Mouse (Mus musculus) liver, postnatal 0 days (tissue): ENCODE data around the gene Gm20708.

Experiments used
- CTCF ChIP-seq: sonication (generic); IDR thresholded peaks from 2 replicates; pipeline ENCODE4 v1.5.1; 2016; ENCODE audit warnings: antibody characterized with exemption, low read depth
- EP300 ChIP-seq: IDR thresholded peaks from 2 replicates; pipeline ENCODE4 v1.6.1; 2016; ENCODE audit warnings: antibody characterized with exemption, low read depth, mild to moderate bottlenecking

DNA sequence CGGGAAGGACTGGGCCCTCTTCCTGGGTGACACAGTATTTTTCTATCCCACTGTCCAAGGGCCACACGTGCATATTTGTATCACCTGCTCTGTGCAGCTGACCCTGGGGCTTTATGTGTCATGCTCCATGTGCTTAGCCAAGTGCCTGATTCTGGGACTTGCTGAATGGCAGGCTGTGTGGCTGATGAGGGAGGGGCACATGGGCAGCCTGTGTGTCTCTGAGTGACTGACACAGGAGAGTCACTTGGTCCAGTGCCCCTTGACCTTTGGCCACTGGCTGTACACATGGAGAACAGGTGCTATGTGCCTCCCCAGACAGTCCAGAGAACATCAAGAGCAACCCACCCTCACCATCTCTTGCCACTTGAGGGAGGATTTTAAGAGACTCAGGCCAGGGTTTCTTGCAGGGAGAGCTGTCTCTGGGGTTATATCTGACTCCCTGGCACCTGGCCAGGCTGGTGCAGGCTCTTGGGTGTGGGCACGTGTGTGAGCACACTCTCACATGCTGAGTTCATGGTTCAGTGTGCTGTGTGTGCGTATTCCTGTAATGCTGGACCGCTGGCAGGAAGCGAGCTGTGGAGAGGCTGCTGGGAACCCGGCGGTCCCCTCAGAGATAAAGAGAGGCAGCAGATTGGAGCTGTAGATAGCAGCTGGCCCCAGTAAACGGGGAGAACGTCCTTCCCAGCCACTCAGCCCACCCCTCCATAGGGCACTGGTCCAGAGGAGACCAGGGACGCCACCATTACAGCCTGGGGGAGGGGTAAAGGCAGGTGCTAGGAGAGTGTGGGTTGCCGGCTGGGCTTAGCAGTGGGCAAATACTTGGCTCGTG lies 68.7 kb downstream of the Gm20708 start:
- TF ChIP-seq CTCF: no peak
- TF ChIP-seq EP300: peak; percentile 56; the same call in 1 of the 2 replicates
